Mouse (Mus musculus) neutrophil, adult 59 days (primary cell): Measurements from ENCODE around the gene Ccl3. TPM values are rescaled to one million over a fixed set of nuclear protein-coding genes. Genes with fewer than 3 reads are reported as not detected.

Source experiments
- total RNA-seq, 2 experiments: library from RNA; stranded (reverse); gene quantifications; 1 replicate in 1 of 2; 2 replicates in 1 of 2; pipeline ENCODE4 v1.2.4; 2023

Gene Ccl3
- total RNA-seq, result 100 to 1,000 TPM in 1 of 2 experiments, 10 to 100 TPM in 1; 89.7 to 110 TPM

GRCm38 (mm10) chr11:83649305-83649841 lies at the start of gene Ccl3:
Ccl3 (minus strand) TSS chr11:83649355.

GRCm38 (mm10) chr11:83662204-83662603 lies 13.0 kb upstream of the Ccl3 start, which contains the start of gene Ccl4:
Ccl4 (plus strand) TSS chr11:83662584.

GRCm38 (mm10) chr11:83645521-83645920 lies 3.6 kb downstream of the Ccl3 start, which contains the start of gene Rpl9-ps1:
Rpl9-ps1 (minus strand) TSS chr11:83645621.

Other genes starting within 250 kb of the Ccl3 start
- under 1 TPM in 1 of 2 experiments, not detected in 1; 0.49 TPM for gene Rasl10b, start 240.2 kb downstream of the Ccl3 start, total RNA-seq
- under 1 TPM in 1 of 2 experiments, not detected in 1; 0.13 TPM for gene Gas2l2, start 219.9 kb downstream of the Ccl3 start, total RNA-seq
- 10 to 100 TPM; 46.4 to 53.4 TPM for gene 1700020L24Rik, start 211.7 kb downstream of the Ccl3 start, total RNA-seq
- 1 to 10 TPM; 1.4 to 2.2 TPM for gene Mmp28, start 186.3 kb downstream of the Ccl3 start, total RNA-seq
- 10 to 100 TPM; 73.5 to 74.1 TPM for gene Taf15, start 176.3 kb downstream of the Ccl3 start, total RNA-seq
- not detected for gene Heatr9, start 127.2 kb downstream of the Ccl3 start, total RNA-seq
- 1 to 10 TPM in 1 of 2 experiments, under 1 TPM in 1; 0.82 to 1.2 TPM for gene Ccl5, start 118.8 kb downstream of the Ccl3 start, total RNA-seq
- gene Ccl9, start 70.7 kb downstream of the Ccl3 start, total RNA-seq, result 100 to 1,000 TPM; 117 to 194 TPM
- gene Ccl6, start 56.3 kb downstream of the Ccl3 start, total RNA-seq, result 100 to 1,000 TPM; 837 to 852 TPM
- not detected for gene Rpl9-ps1, start 3.7 kb downstream of the Ccl3 start, total RNA-seq
- 10 to 100 TPM; 18.2 to 21.4 TPM for gene Ccl4, start 13.2 kb upstream of the Ccl3 start, total RNA-seq
- 10 to 100 TPM; 19.8 to 35.5 TPM for gene Wfdc17, start 54.6 kb upstream of the Ccl3 start, total RNA-seq
- not detected for gene Wfdc18, start 59.7 kb upstream of the Ccl3 start, total RNA-seq
- gene Wfdc21, start 97.6 kb upstream of the Ccl3 start, total RNA-seq, result 100 to 1,000 TPM; 619 to 711 TPM
- 10 to 100 TPM; 29.1 to 32.3 TPM for gene Heatr6, start 104.3 kb upstream of the Ccl3 start, total RNA-seq
- gene Hnf1b, start 200.7 kb upstream of the Ccl3 start, total RNA-seq, result not detected